Mouse (Mus musculus): ENCODE data around the gene Sec16b.

DNA sequence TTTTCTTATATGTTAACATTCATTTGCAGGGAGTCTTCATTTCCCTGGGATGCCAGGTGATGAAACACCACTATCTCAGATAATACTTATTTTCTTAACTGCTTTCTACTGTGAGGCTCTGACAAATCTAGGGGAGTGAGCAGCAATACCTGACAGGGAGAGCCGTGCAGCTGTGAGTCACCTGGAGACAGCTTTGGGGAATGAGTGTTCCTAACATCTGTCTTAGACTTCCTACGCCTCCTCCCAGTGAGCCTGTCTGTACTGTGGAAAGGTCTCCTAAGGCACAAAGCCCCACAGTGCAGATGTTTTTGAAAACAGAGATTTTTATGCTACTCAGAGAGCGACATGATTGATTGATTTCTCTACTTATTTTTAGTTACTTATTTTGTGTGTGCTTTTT lies 25.6 kb upstream of the Sec16b start:
- no peak for TF ChIP-seq CTCF (IDR thresholded peaks at IDR 0.05; ENCODE audit: low read depth, low read length)
- no peak for TF ChIP-seq GATA1 (IDR thresholded peaks at IDR 0.05; ENCODE audit: borderline replicate concordance, low read length)
- TF ChIP-seq TAL1 (conservative IDR thresholded peaks at IDR 0.05; ENCODE audit: low read depth, low read length) = no peak
- no peak for TF ChIP-seq POLR2AphosphoS5 (IDR thresholded peaks at IDR 0.05; ENCODE audit: insufficient replicate concordance, low read depth, low read length)

Measured in G1E (cell line).